Mouse (Mus musculus) layer of hippocampus, postnatal 25 days (tissue): ENCODE results near the gene Clip3. TPM values are rescaled to one million over a fixed set of nuclear protein-coding genes. Genes with fewer than 3 reads are reported as not detected.
A peak's percentile ranks its signal among the peaks of the same experiment; 100 is the strongest.

Experiments
- DNase-seq, 2 experiments: peaks; one replicate each; pipeline ENCODE4 v3.0.0; 2022; ENCODE audit warnings: mixed read lengths in 2 of 2, low spot score in 1 of 2; ENCODE audit errors: extremely low spot score in 1 of 2
- total RNA-seq, 2 experiments: library from RNA; stranded (reverse); gene quantifications; 2 replicates each; pipeline ENCODE4 v1.2.3; 2021

Clip3 gene
- total RNA-seq, 2 experiments from 2014 or later = 437 to 515 TPM

DNA sequence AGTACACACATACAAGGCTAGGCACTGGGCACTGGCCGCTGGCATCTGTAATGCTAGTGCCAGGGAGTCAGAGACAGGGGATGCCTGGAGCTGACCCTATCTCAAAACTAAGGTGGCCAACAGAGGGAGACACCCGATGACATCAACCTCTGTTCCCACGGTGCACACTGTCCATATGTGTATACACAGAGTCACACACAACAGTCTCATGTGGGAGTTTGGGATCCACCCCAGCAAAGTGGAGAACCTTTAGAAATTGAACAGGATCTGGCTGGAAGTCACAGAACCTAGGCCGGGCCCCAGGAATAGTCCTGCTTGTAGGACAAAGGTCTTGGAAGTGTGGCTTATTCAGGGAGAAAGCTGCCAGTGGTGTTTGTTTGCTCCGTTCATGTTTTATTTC lies 2.8 kb downstream of the Clip3 start:
- DNase-seq = no peak

DNA sequence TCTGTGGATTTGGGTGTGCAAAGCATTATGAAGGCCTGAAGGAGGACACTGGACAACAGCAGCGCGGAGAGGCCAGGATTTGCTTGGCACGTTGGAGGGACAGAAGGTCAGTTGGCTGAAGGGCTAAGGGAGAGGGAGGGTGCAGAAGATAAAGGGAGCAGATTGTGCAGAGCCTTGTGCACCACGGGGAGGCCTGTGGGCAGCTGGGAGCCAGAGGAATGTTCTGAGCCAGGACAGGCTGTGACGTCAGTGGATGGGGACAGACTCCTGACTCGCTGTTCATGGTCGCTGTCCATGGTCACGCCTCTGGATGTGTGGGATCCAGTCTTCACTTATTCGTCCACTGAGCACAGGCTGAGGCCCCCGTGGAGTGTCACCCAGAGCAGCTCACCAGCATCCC lies 3.6 kb downstream of the Clip3 start:
- no peak for DNase-seq

DNA sequence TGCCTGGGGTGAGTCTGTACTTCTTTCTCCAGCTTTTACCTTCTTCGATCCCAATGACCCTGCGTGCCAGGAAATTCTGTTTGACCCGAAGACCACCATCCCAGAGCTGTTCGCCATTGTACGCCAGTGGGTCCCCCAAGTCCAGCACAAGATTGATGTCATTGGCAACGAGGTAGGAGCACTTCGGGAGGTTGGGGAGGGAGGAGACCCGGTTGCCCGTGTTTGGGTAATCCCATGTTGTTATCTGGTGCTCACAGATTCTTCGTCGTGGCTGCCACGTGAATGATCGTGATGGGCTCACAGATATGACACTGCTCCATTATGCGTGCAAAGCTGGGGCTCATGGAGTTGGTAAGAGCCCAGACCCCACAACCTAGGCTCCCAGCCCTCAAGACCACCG lies 5.3 kb downstream of the Clip3 start:
- no peak for DNase-seq

- DNase-seq = no peak
These were observed 5.7 kb downstream of the Clip3 start for GRCm38 (mm10) chr7:30297266-30297665.

GRCm38 (mm10) chr7:30300914-30301313 lies 9.4 kb downstream of the Clip3 start:
- DNase-seq = peak in 1 of 2 experiments; percentile 58

DNA sequence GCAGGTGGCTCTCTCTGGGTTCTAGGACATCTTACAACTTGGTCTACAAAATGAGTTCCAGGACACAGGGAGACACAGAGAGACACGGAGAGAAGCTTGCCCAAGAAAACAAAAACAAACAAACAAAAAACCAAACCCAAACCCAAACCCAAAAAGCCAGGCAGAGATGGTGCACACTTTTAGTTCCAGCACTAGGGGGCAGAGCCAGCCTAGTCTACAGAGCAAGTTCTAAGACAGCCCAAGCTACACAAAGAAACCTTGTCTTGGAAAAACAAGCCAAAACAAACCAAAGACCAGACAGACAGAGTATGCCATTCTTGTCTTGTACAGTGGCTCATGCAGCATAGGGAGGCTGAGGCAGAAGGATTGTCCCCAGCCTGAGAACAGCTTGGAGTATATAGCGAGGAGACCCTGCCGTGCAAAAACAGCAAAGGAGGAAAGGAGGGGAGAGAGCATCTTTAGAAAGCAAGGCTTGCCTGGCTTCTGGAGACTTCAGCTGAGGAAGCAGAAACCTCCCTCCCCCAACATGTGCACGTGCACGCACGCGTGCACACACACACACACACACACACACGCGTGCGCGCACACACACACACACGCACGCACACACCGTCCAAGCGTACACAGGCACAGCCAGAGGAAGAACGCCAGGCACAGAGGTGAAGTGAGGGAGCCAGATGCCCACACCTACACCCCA lies 14.7 kb downstream of the Clip3 start:
- DNase-seq = no peak

DNA sequence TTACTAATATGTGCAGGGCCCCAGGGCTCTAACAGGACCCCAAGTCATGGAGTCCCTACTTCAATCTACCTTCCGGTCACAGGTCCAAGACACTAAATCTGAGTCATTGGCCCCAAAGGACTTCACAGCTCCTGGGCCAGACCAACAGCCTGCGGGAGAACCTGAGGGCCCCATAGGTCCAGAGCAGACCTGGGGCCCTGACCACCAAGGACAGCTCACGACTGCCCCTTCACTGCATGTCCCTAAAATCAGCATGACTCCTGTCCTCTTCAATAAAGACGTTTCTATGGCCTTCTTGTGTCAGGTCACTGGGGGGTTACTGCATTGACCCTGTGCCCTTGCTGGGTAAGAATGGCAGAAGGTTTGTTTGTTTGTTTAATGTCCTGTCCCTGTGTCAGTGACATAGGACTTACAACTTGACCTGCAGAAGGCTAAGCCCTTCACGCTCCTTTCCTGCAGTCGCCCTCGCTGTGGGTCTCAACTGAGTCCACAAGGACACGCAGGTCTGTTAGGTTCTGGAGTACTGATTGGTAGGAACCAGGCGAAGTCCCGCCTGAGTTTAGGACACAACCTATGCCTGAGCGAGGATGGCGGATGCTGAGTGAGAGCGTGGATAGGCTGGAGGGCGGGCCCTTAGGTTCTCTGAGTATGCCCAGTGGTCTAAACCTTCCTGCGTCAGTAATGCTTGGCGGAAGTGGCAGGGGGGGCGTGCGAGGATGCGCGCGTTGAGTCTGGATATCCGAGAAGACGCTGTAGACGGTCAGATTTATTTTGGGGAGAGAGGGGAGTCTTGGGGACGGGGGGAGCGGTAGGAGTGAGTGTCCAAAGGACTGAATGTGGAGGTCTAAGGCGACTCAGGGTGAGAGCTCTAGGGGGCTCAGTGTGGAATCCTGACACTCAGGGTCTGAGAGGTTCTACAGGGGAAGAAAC lies 16.8 kb downstream of the Clip3 start, which contains the start of gene Alkbh6:
TSS of gene Alkbh6 (plus strand) at position 642 of the 930 bp plus-strand sequence.
- DNase-seq = peak; percentile 77 to 78

DNA sequence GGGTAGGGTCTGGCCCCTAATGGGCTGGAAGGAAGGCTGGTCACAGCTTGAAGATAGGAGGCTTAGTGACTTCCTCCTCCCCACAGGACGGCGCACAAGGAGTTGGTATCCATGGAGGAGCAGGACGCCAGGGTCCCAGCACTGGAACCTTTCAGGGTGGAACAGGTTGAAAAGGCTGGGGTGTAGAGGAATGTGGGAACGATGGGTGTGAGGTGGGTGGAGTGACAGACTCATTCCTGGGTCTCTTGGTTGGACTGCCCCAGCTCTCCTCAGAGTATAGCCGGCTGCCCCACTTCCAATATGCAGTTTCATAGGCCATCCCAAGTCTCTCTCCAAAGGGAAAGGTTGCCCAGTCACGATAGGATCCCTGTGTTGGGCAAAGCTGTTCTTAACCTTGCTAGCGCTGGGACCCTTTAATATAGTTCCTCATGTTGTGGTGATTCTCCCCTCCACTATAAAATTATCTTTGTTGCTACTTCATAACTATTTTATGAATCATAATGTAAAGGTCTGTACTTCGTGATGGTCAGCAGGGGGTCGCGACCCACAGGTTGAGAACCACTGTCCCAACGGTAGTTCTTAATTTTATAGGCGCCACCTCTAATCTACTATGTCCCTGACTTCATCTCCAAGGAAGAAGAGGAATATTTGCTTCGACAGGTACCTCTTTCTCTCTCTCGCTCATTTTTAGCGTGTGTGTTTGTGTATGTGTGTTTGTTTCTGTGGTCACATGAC lies 18.0 kb downstream of the Clip3 start:
- no peak for DNase-seq

- DNase-seq = no peak
These were observed 18.6 kb downstream of the Clip3 start for GRCm38 (mm10) chr7:30310136-30310535.

DNA sequence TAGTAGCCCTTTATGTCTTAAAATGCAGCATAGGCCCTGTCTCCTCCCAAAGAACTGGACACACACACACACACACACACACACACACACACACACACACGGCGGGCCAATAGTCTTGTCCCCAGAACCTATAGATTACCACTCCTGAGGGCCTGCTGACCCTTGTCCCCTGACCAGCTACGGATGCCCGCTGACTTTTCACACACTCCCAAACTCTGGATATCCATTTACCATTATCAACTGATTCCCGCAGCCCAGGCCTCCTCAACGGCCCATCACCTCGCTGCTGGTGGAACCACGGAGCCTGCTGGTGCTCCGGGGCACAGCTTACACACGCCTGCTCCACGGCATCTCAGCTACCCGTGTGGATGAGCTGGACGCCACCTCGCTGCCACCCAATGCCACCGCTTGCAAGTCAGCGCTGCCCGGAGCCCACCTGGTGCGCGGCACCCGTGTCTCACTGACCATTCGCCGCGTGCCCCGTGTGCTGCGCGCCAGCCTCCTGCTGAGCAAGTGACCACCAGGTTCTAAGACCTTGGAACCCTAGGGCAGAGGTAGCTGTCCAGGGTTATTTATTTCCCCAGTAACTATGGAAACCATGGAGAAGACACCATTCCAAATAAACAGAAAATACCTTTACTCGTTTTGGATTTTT lies 22.3 kb downstream of the Clip3 start:
- no peak for DNase-seq

GRCm38 (mm10) chr7:30314721-30315155 lies 23.2 kb downstream of the Clip3 start, which contains the start of gene Syne4:
TSS of gene Syne4 (plus strand) at chr7:30314807.
- no peak for DNase-seq

GRCm38 (mm10) chr7:30315559-30316529 lies 24.3 kb downstream of the Clip3 start:
- DNase-seq = no peak

GRCm38 (mm10) chr7:30318142-30318541 lies 26.6 kb downstream of the Clip3 start:
- no peak for DNase-seq

- DNase-seq = no peak
These were observed 29.4 kb downstream of the Clip3 start for GRCm38 (mm10) chr7:30320946-30321345.

- DNase-seq = peak in 1 of 2 experiments; percentile 46
These were observed 30.2 kb downstream of the Clip3 start, which contains the start of gene E130208F15Rik for GRCm38 (mm10) chr7:30321539-30322284. TSS of gene E130208F15Rik (plus strand) at chr7:30321740.

- peak; percentile 88 to 89 for DNase-seq
These were observed 30.7 kb downstream of the Clip3 start for GRCm38 (mm10) chr7:30322285-30322667.

DNA sequence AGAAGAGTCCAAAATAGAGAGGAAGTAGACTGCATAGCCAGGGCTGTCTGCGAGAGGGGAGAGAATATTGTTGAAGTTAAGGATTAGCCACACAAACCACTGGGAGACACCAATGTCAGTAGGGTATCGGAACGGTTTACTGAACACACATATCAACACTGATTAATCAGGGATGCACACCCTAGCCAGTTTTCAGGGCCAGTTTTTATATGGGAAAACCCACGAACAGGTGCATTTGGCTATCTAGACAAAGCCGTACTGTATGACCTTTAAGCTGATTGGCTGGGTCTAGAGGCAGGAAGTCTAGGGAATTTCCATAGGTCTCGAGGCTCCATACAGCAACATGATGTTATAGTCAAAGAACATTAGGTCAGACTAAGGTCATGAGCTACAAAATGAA lies 31.3 kb downstream of the Clip3 start:
- no peak for DNase-seq

GRCm38 (mm10) chr7:30323795-30324194 lies 32.3 kb downstream of the Clip3 start, which contains the start of gene Sdhaf1:
TSS of gene Sdhaf1 (minus strand) at chr7:30323895.
- DNase-seq = no peak
